Mouse (Mus musculus) CH12.LX (cell line): ENCODE data around the gene Ptprm. TPM values are rescaled to one million over a fixed set of nuclear protein-coding genes. Genes with fewer than 3 reads are reported as not detected.

Source experiments
- DNase-seq: peaks from one replicate; pipeline ENCODE4 v3.0.0-alpha.2; 2013; ENCODE audit errors: extremely low read depth
- H3K27ac ChIP-seq: 2 replicates; pipeline ENCODE4 v1.5.1; 2012; ENCODE audit warnings: low read depth, mild to moderate bottlenecking, control low read depth, moderate library complexity; ENCODE audit not compliant: insufficient read depth
- H3K27me3 ChIP-seq: replicated peaks from 2 replicates; pipeline ENCODE3; 2012; ENCODE audit warnings: inconsistent platforms
- H3K36me3 ChIP-seq, 2 experiments: replicated peaks in 1 of 2; 2 replicates each; pipeline versions ENCODE3 to v1.6.1; 2012; ENCODE audit warnings: inconsistent platforms in 1 of 2, low read length in 1 of 2, mild to moderate bottlenecking in 1 of 2, mixed read lengths in 1 of 2, moderate library complexity in 1 of 2; ENCODE audit not compliant: control insufficient read depth in 1 of 2, insufficient read depth in 1 of 2
- H3K4me1 ChIP-seq, 2 experiments: 2 replicates each; pipeline ENCODE4 v1.6.1; 2012; ENCODE audit warnings: inconsistent platforms in 1 of 2, moderate library complexity in 1 of 2; ENCODE audit not compliant: insufficient read depth in 2 of 2, control insufficient read depth in 1 of 2
- H3K4me2 ChIP-seq: 2 replicates; pipeline ENCODE4 v1.6.1; 2012; ENCODE audit warnings: low read depth, mild to moderate bottlenecking, control low read depth; ENCODE audit not compliant: poor library complexity, insufficient read depth, severe bottlenecking
- H3K4me3 ChIP-seq, 3 experiments: fragments of 150-350 bp in 1 of 3; sonication (generic) in 1 of 3; replicated peaks in 1 of 3; 2 replicates each; pipeline versions ENCODE3 to v1.5.1; 2011 to 2012; ENCODE audit warnings: low read depth in 2 of 3, low read length in 2 of 3, mild to moderate bottlenecking in 2 of 3, moderate library complexity in 2 of 3, control low read depth in 1 of 3, improper control_type of control experiment in 1 of 3, inconsistent platforms in 1 of 3, mixed read lengths in 1 of 3; ENCODE audit not compliant: poor library complexity in 1 of 3
- H3K79me2 ChIP-seq: replicated peaks from 2 replicates; pipeline ENCODE4 v1.6.1; 2012; ENCODE audit warnings: mild to moderate bottlenecking, moderate library complexity; ENCODE audit not compliant: control insufficient read depth, poor library complexity, insufficient read depth, severe bottlenecking; ENCODE audit errors: extremely low read depth
- H3K9ac ChIP-seq: 2 replicates; pipeline ENCODE4 v1.6.1; 2012; ENCODE audit warnings: low read depth, mild to moderate bottlenecking, control low read depth, moderate library complexity; ENCODE audit not compliant: insufficient read depth
- H3K9me3 ChIP-seq: replicated peaks from 2 replicates; pipeline ENCODE3; 2012; ENCODE audit warnings: low read length, inconsistent platforms, mixed read lengths
- BHLHE40 ChIP-seq: IDR thresholded peaks from 2 replicates; pipeline ENCODE4 v1.6.1; 2011; ENCODE audit warnings: mild to moderate bottlenecking, low read depth, low read length, improper control_type of control experiment
- CTCF ChIP-seq, 2 experiments: IDR thresholded peaks in 1 of 2; conservative IDR thresholded peaks in 1 of 2; 2 replicates each; pipeline ENCODE4 v1.5.1; 2011 to 2012; ENCODE audit warnings: low read depth in 2 of 2, low read length in 2 of 2, improper control_type of control experiment in 1 of 2, inconsistent platforms in 1 of 2, mild to moderate bottlenecking in 1 of 2, moderate library complexity in 1 of 2
- E2F4 ChIP-seq: IDR thresholded peaks from 2 replicates; pipeline ENCODE4 v1.6.1; 2011; ENCODE audit warnings: low read depth, low read length, improper control_type of control experiment; ENCODE audit not compliant: insufficient replicate concordance
- EP300 ChIP-seq: IDR thresholded peaks from 2 replicates; pipeline ENCODE4 v1.6.1; 2011; ENCODE audit warnings: low read length, improper control_type of control experiment
- HCFC1 ChIP-seq: IDR thresholded peaks from 2 replicates; pipeline ENCODE4 v1.6.1; 2012; ENCODE audit warnings: low read depth, mild to moderate bottlenecking, inconsistent platforms, low read length, improper control_type of control experiment
- IRF4 ChIP-seq: IDR thresholded peaks from 2 replicates; pipeline ENCODE4 v1.6.1; 2014; ENCODE audit warnings: low read depth, mild to moderate bottlenecking, inconsistent platforms, low read length, improper control_type of control experiment
- MAX ChIP-seq: IDR thresholded peaks from 2 replicates; pipeline ENCODE4 v1.6.1; 2011; ENCODE audit warnings: low read length, improper control_type of control experiment
- MEF2A ChIP-seq: IDR thresholded peaks from 2 replicates; pipeline ENCODE4 v1.6.1; 2014; ENCODE audit warnings: low read depth, mild to moderate bottlenecking, inconsistent platforms, low read length, improper control_type of control experiment, borderline replicate concordance
- MXI1 ChIP-seq: IDR thresholded peaks from 2 replicates; pipeline ENCODE4 v1.6.1; 2011; ENCODE audit warnings: mild to moderate bottlenecking, low read depth, low read length, improper control_type of control experiment
- NELFE ChIP-seq: IDR thresholded peaks from 2 replicates; pipeline ENCODE4 v1.6.1; 2011; ENCODE audit warnings: low read depth, low read length, improper control_type of control experiment
- PAX5 ChIP-seq: IDR thresholded peaks from 2 replicates; pipeline ENCODE4 v1.6.1; 2012; ENCODE audit warnings: low read length, inconsistent platforms, mixed read lengths
- POLR2A ChIP-seq: IDR thresholded peaks from 2 replicates; pipeline ENCODE4 v1.6.1; 2011; ENCODE audit warnings: low read depth, mild to moderate bottlenecking, improper control_type of control experiment, low read length
- POLR2AphosphoS2 ChIP-seq: IDR thresholded peaks from 2 replicates; pipeline ENCODE4 v1.6.1; 2011; ENCODE audit warnings: low read depth, low read length, improper control_type of control experiment
- RAD21 ChIP-seq: IDR thresholded peaks from 2 replicates; pipeline ENCODE4 v1.6.1; 2011; ENCODE audit warnings: low read depth, mild to moderate bottlenecking, low read length, improper control_type of control experiment, moderate library complexity
- USF2 ChIP-seq: conservative IDR thresholded peaks from 2 replicates; pipeline ENCODE4 v1.6.1; 2011; ENCODE audit warnings: low read depth, low read length, improper control_type of control experiment
- ZC3H11A ChIP-seq: IDR thresholded peaks from 2 replicates; pipeline ENCODE4 v1.6.1; 2012; ENCODE audit warnings: low read depth, mild to moderate bottlenecking, inconsistent platforms, low read length, improper control_type of control experiment
- ZMIZ1 ChIP-seq: IDR thresholded peaks from 2 replicates; pipeline ENCODE4 v1.6.1; 2012; ENCODE audit warnings: low read depth, mild to moderate bottlenecking, inconsistent platforms, low read length, improper control_type of control experiment
- dilution Hi-C: fragments of 300-500 bp; cut with MboI; formaldehyde crosslinking; loops from 2 replicates; pipeline ENCODE4 v1.14.3; 2020; ENCODE audit warnings: low sequenced_read_pairs; ENCODE audit not compliant: extremely low pct_unique_long_range_greater_than_20kb, extremely low pct_ligation_motif_present
- in situ Hi-C: fragments of 300-500 bp; cut with MboI; formaldehyde crosslinking; loops from 3 replicates; pipeline ENCODE4 v1.14.3; 2019; ENCODE audit warnings: low sequenced_read_pairs, low pct_ligation_motif_present, low pct_unique_long_range_greater_than_20kb, mixed read lengths
- polyA plus RNA-seq: library from polyadenylated mRNA; unstranded; fragments of >175 nt; gene quantifications from 2 replicates; pipeline ENCODE4 v1.2.1, GENCODE M21; 2012; ENCODE audit warnings: low read depth; ENCODE audit not compliant: insufficient read length
- total RNA-seq, 2 experiments: library from RNA; depleted of rRNA; stranded (reverse); fragments of 300-350 nt in 1 of 2; fragments of >200 nt in 1 of 2; gene quantifications; 2 replicates each; pipeline ENCODE4 v1.2.3; 2012 to 2014

The Ptprm gene
- total and polyA plus RNA-seq, 3 experiments = not detected

DNA sequence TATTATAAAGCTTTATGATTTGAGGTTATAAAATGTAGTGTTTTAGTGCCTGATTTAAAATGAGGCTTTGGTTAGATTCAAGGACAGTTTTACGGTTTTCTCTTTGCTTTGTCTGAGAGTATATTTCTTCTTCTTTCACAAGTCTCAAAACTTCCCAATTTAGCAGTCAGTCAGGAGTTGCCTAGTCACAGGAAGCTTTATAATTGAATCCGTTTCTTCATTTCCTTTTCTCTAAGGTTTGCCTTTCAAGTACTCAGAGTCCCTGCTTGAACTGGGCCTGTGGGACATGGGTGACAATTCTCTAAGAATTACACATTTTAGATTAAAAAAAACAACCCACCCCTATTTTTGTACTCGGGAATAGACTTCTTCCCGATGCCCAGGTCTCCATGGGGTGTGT, 643.7 kb downstream of the Ptprm start:
- Histone ChIP-seq H3K36me3 (no peaks in the 10 kb centered on the region), H3K4me3 (no peak overlapping the region), H3K4me2 (no peak overlapping the region), H3K9me3 (peaks cover 88% of the 10 kb centered on the region), H3K27me3 (no peaks in the 10 kb centered on the region), H3K27ac (no peak overlapping the region), H3K79me2 (no peaks in the 10 kb centered on the region), H3K4me1 (no peaks in the 10 kb centered on the region), H3K9ac (no peak overlapping the region)
- no peak for DNase-seq
- in situ Hi-C loops (no loop called here), dilution Hi-C loops (no loop called here)
- TF ChIP-seq NELFE (no peak), MXI1 (no peak), EP300 (no peak), E2F4 (no peak), MEF2A (no peak), POLR2AphosphoS2 (no peak), USF2 (no peak), POLR2A (no peak), CTCF (conservative IDR thresholded peaks at IDR 0.05 in 1 of 2, IDR thresholded peaks at IDR 0.05 in 1 of 2; ENCODE audit: low read depth in 2 of 2, low read length in 2 of 2) (no peak), PAX5 (no peak), ZC3H11A (no peak), BHLHE40 (no peak), MAX (no peak)

DNA sequence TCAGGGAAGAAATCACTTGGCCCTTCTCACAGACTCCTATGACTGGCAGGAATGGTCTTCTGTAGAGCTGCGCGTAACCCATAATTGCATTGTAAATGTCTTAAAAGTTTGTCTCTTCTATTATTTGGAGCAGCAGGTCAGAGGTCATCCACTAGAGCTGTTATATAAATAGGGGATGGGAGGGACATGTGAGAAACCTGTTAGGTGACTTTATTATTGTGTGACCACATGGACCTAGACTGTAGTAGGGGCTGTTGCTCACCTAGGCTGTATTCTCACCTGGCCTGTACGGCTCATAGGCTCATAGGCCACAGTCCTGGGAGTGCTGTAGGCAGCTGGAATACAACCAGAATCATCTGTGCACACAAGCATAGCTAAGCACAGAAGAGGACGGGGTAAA, 645.5 kb downstream of the Ptprm start:
- H3K79me2 ChIP-seq = no peaks in the 10 kb centered on the region
- H3K27me3 ChIP-seq = no peaks in the 10 kb centered on the region
- H3K4me2 ChIP-seq = no peak overlapping the region
- no peaks in the 10 kb centered on the region for H3K4me1 ChIP-seq
- peaks cover 87% of the 10 kb centered on the region for H3K9me3 ChIP-seq
- TF ChIP-seq EP300 (no peak), RAD21 (no peak), USF2 (no peak), IRF4 (no peak), HCFC1 (no peak), ZMIZ1 (no peak), BHLHE40 (no peak)
- TF ChIP-seq, all 38 proteins: peak for 0
- no peak overlapping the region for H3K4me3 ChIP-seq
- no peaks in the 10 kb centered on the region for H3K36me3 ChIP-seq
- in situ Hi-C loops (no loop called here), dilution Hi-C loops (no loop called here)
- no peak overlapping the region for H3K27ac ChIP-seq
- no peak overlapping the region for H3K9ac ChIP-seq
- DNase-seq = no peak
